Mouse (Mus musculus) thymus, adult 2 months (tissue): ENCODE data around the gene Cpne8.

Experiments
- CTCF ChIP-seq: fragments of 200-500 bp; IDR thresholded peaks from 2 replicates; pipeline ENCODE4 v1.5.1; 2012; ENCODE audit warnings: mild to moderate bottlenecking, control low read depth, low read length, moderate library complexity, borderline replicate concordance; ENCODE audit not compliant: control insufficient read depth, poor library complexity, insufficient read depth; ENCODE audit errors: extremely low read depth
- POLR2A ChIP-seq: fragments of 200-500 bp; IDR thresholded peaks from 2 replicates; pipeline ENCODE4 v1.6.1; 2012; ENCODE audit warnings: mild to moderate bottlenecking, low read length, control low read depth, moderate library complexity; ENCODE audit not compliant: control insufficient read depth, poor library complexity, insufficient read depth; ENCODE audit errors: extremely low read depth

- no peak for TF ChIP-seq POLR2A
- TF ChIP-seq CTCF, result no peak
These were observed at the start of gene Cpne8 for GRCm38 (mm10) chr15:90678985-90679759.
